Mouse (Mus musculus) MEL (cell line): Measurements from ENCODE around the gene Gm20388. TPM values are rescaled to one million over a fixed set of nuclear protein-coding genes. Genes with fewer than 3 reads are reported as not detected.

ENCODE experiments used
- DNase-seq: peaks from one replicate; pipeline ENCODE4 v3.0.0; 2011; ENCODE audit warnings: low read depth, low spot score
- H3K27ac ChIP-seq: 2 replicates; pipeline ENCODE4 v1.5.1; 2012; ENCODE audit warnings: low read depth, mild to moderate bottlenecking, control low read depth, low read length, moderate library complexity; ENCODE audit not compliant: control insufficient read depth
- H3K27me3 ChIP-seq, 2 experiments: fragments of 150-350 bp in 1 of 2; sonication (generic) in 1 of 2; 2 replicates each; pipeline ENCODE4 v1.6.1; 2012; ENCODE audit warnings: low read length in 2 of 2, mild to moderate bottlenecking in 2 of 2, improper control_type of control experiment in 1 of 2, moderate library complexity in 1 of 2; ENCODE audit not compliant: insufficient read depth in 2 of 2, control insufficient read depth in 1 of 2
- H3K36me3 ChIP-seq, 2 experiments: 2 replicates each; pipeline ENCODE4 v1.6.1; 2012 to 2014; ENCODE audit warnings: low read length in 2 of 2, improper control_type of control experiment in 1 of 2, inconsistent platforms in 1 of 2, mild to moderate bottlenecking in 1 of 2; ENCODE audit not compliant: insufficient read depth in 2 of 2, control insufficient read depth in 1 of 2
- H3K4me1 ChIP-seq, 2 experiments: fragments of 150-350 bp in 1 of 2; sonication (generic) in 1 of 2; 2 replicates each; pipeline ENCODE4 v1.6.1; 2012; ENCODE audit warnings: low read length in 2 of 2, improper control_type of control experiment in 1 of 2, mild to moderate bottlenecking in 1 of 2; ENCODE audit not compliant: insufficient read depth in 2 of 2, control insufficient read depth in 1 of 2
- H3K4me3 ChIP-seq, 2 experiments: fragments of 150-350 bp in 1 of 2; sonication (generic) in 1 of 2; 2 replicates each; pipeline ENCODE4 v1.5.1; 2012; ENCODE audit warnings: low read depth in 2 of 2, low read length in 2 of 2, mild to moderate bottlenecking in 2 of 2, moderate library complexity in 2 of 2, control low read depth in 1 of 2, improper control_type of control experiment in 1 of 2; ENCODE audit not compliant: control insufficient read depth in 1 of 2, insufficient read depth in 1 of 2
- H3K79me2 ChIP-seq: 2 replicates; pipeline ENCODE4 v1.6.1; 2012; ENCODE audit warnings: mild to moderate bottlenecking, low read length, moderate library complexity; ENCODE audit not compliant: control insufficient read depth, poor library complexity, insufficient read depth
- H3K9ac ChIP-seq: 2 replicates; pipeline ENCODE4 v1.6.1; 2012; ENCODE audit warnings: low read depth, mild to moderate bottlenecking, control low read depth, low read length, moderate library complexity; ENCODE audit not compliant: control insufficient read depth, poor library complexity, severe bottlenecking
- H3K9me3 ChIP-seq: fragments of 150-350 bp; sonication (generic); replicated peaks from 2 replicates; pipeline ENCODE4 v1.6.1; 2012; ENCODE audit warnings: mild to moderate bottlenecking, low read length, improper control_type of control experiment, moderate library complexity; ENCODE audit not compliant: insufficient read depth
- CHD2 ChIP-seq: IDR thresholded peaks from 2 replicates; pipeline ENCODE4 v1.6.1; 2011; ENCODE audit warnings: low read length, improper control_type of control experiment
- ELF1 ChIP-seq: IDR thresholded peaks from 2 replicates; pipeline ENCODE4 v1.6.1; 2014; ENCODE audit warnings: low read depth, mild to moderate bottlenecking, inconsistent platforms, low read length, improper control_type of control experiment, moderate library complexity
- GABPA ChIP-seq: IDR thresholded peaks from 2 replicates; pipeline ENCODE4 v1.6.1; 2012; ENCODE audit warnings: low read depth, mild to moderate bottlenecking, inconsistent platforms, low read length, improper control_type of control experiment, moderate library complexity
- JUND ChIP-seq: IDR thresholded peaks from 2 replicates; pipeline ENCODE4 v1.6.1; 2011; ENCODE audit warnings: low read depth, mild to moderate bottlenecking, improper control_type of control experiment, low read length
- NELFE ChIP-seq: IDR thresholded peaks from 2 replicates; pipeline ENCODE4 v1.6.1; 2011; ENCODE audit warnings: low read depth, low read length, improper control_type of control experiment
- NRF1 ChIP-seq: IDR thresholded peaks from 2 replicates; pipeline ENCODE4 v1.6.1; 2014; ENCODE audit warnings: low read depth, mild to moderate bottlenecking, inconsistent platforms, low read length, improper control_type of control experiment, moderate library complexity; ENCODE audit not compliant: poor library complexity, insufficient read depth, severe bottlenecking
- POLR2AphosphoS2 ChIP-seq: IDR thresholded peaks from 2 replicates; pipeline ENCODE4 v1.6.1; 2011; ENCODE audit warnings: low read length, improper control_type of control experiment
- POLR2AphosphoS5 ChIP-seq: IDR thresholded peaks from 2 replicates; pipeline ENCODE4 v1.6.1; 2012; ENCODE audit warnings: low read depth, borderline replicate concordance, mild to moderate bottlenecking, inconsistent platforms, low read length, moderate library complexity, mixed read lengths
- RAD21 ChIP-seq: IDR thresholded peaks from 2 replicates; pipeline ENCODE4 v1.6.1; 2011; ENCODE audit warnings: mild to moderate bottlenecking, low read depth, low read length, improper control_type of control experiment
- SMC3 ChIP-seq: IDR thresholded peaks from 2 replicates; pipeline ENCODE4 v1.6.1; 2011; ENCODE audit warnings: low read depth, low read length, improper control_type of control experiment
- TAL1 ChIP-seq: IDR thresholded peaks from 2 replicates; pipeline ENCODE4 v1.6.1; 2012; ENCODE audit warnings: mild to moderate bottlenecking, inconsistent platforms, low read length, moderate library complexity, mixed read lengths
- TBP ChIP-seq: IDR thresholded peaks from 2 replicates; pipeline ENCODE4 v1.8.0; 2011; ENCODE audit warnings: low read depth, low read length, improper control_type of control experiment
- TCF12 ChIP-seq: IDR thresholded peaks from 2 replicates; pipeline ENCODE4 v1.6.1; 2014; ENCODE audit warnings: low read depth, mild to moderate bottlenecking, inconsistent platforms, low read length, improper control_type of control experiment, moderate library complexity
- USF1 ChIP-seq: IDR thresholded peaks from 2 replicates; pipeline ENCODE4 v1.6.1; 2014; ENCODE audit warnings: low read depth, mild to moderate bottlenecking, inconsistent platforms, low read length, improper control_type of control experiment, moderate library complexity
- ZC3H11A ChIP-seq: IDR thresholded peaks from 2 replicates; pipeline ENCODE4 v1.6.1; 2012; ENCODE audit warnings: low read depth, mild to moderate bottlenecking, inconsistent platforms, low read length, improper control_type of control experiment
- ZKSCAN1 ChIP-seq: IDR thresholded peaks from 2 replicates; pipeline ENCODE4 v1.6.1; 2012; ENCODE audit warnings: low read depth, mild to moderate bottlenecking, inconsistent platforms, low read length, improper control_type of control experiment, moderate library complexity
- ZNF384 ChIP-seq: IDR thresholded peaks from 2 replicates; pipeline ENCODE4 v1.6.1; 2012; ENCODE audit warnings: low read depth, mild to moderate bottlenecking, inconsistent platforms, low read length, improper control_type of control experiment
- polyA plus RNA-seq, 2 experiments: library from polyadenylated mRNA; stranded (reverse) in 1 of 2; unstranded in 1 of 2; fragments of >175 nt in 1 of 2; fragments of >200 nt in 1 of 2; gene quantifications; 2 replicates each; pipeline versions ENCODE4 v1.2.1 to v1.2.4; 2012; ENCODE audit warnings: low replicate concordance in 2 of 2, low read depth in 1 of 2; ENCODE audit not compliant: insufficient read length in 2 of 2, insufficient read depth in 1 of 2, missing spikeins in 1 of 2
- total RNA-seq: library from RNA; depleted of rRNA; stranded (reverse); fragments of 300-350 nt; gene quantifications from 2 replicates; pipeline ENCODE4 v1.2.3, GENCODE M21; 2012

The Gm20388 gene
- total and polyA plus RNA-seq, 3 experiments = 11.1 to 17.8 TPM; not detected in 1

GRCm38 (mm10) chr8:122393717-122394116 lies 2483.1 kb downstream of the Gm20388 start:
- TF ChIP-seq ELF1 = no peak
- TF ChIP-seq POLR2AphosphoS5 = no peak
- TF ChIP-seq TCF12 = no peak
- no peak for TF ChIP-seq ZC3H11A
- Histone ChIP-seq H3K4me1 (no peaks in the 10 kb centered on the region), H3K27me3 (no peaks in the 10 kb centered on the region), H3K9ac (no peak overlapping the region), H3K36me3 (peaks cover 0 to 39% of the 10 kb centered on the region in 2 experiments; a peak in 2 of 4 replicates), H3K79me2 (no peaks in the 10 kb centered on the region), H3K27ac (no peak overlapping the region), H3K9me3 (no peaks in the 10 kb centered on the region), H3K4me3 (no peak overlapping the region)
- DNase-seq = no peak

DNA sequence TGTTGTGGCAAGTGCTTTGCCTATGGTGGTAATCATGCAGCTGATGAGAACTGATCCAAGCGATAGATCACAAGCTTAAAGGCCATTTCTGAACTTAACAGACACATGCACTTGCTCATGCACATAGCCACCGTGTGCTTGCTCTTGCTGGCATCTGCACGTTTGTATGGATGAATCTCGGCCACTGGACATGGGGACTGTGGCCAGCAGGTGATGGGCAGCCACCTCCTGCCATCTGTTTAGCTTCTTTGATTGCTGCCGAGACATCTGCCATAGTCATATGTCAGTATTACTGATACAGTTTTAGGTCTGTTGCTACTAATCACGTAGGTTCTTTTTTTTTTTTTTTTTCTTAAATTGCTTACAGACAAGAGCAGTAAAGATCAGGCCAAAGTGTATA lies 2484.7 kb downstream of the Gm20388 start:
- H3K4me3 ChIP-seq = no peak overlapping the region
- no peaks in the 10 kb centered on the region for H3K4me1 ChIP-seq
- H3K27me3 ChIP-seq = no peaks in the 10 kb centered on the region
- H3K9ac ChIP-seq = no peak overlapping the region
- H3K9me3 ChIP-seq = no peaks in the 10 kb centered on the region
- DNase-seq = no peak
- TF ChIP-seq TAL1 = no peak
- no peak for TF ChIP-seq GABPA
- TF ChIP-seq CHD2 = no peak
- TF ChIP-seq USF1 = no peak
- TF ChIP-seq RAD21 = no peak
- TF ChIP-seq NRF1 = no peak
- no peak for TF ChIP-seq NELFE
- no peak for TF ChIP-seq SMC3
- no peak for TF ChIP-seq POLR2AphosphoS2
- TF ChIP-seq JUND = no peak
- no peak for TF ChIP-seq ZKSCAN1
- TF ChIP-seq TBP = no peak
- no peak for TF ChIP-seq ZNF384
- no peaks in the 10 kb centered on the region for H3K79me2 ChIP-seq
- peaks cover 0 to 39% of the 10 kb centered on the region in 2 experiments; a peak in 2 of 4 replicates for H3K36me3 ChIP-seq
- H3K27ac ChIP-seq = no peak overlapping the region
